Mouse (Mus musculus) limb, embryonic 13.5 days (tissue): ENCODE data around the gene Limch1. TPM values are rescaled to one million over a fixed set of nuclear protein-coding genes. Genes with fewer than 3 reads are reported as not detected.

Experiments
- ATAC-seq: fragments of 200-750 bp; cut with Nextera tagmentation; 2 replicates; pipeline ENCODE4 v1.8.0; 2017; ENCODE audit warnings: low read depth, moderate number of reproducible peaks, moderate TSS enrichment; ENCODE audit not compliant: low FRiP score
- H3K27ac ChIP-seq: fragments of 300-500 bp; sonication (generic); 2 replicates; pipeline ENCODE4 v1.5.1; 2015; ENCODE audit warnings: inconsistent platforms, mild to moderate bottlenecking, moderate library complexity
- H3K27me3 ChIP-seq: fragments of 300-500 bp; sonication (generic); 2 replicates; pipeline ENCODE4 v1.6.1; 2015; ENCODE audit warnings: mild to moderate bottlenecking, inconsistent platforms
- H3K36me3 ChIP-seq: fragments of 300-500 bp; sonication (generic); 2 replicates; pipeline ENCODE4 v1.6.1; 2015; ENCODE audit warnings: inconsistent platforms, mild to moderate bottlenecking, moderate library complexity
- H3K4me1 ChIP-seq: fragments of 300-500 bp; sonication (generic); 2 replicates; pipeline ENCODE4 v1.6.1; 2015; ENCODE audit warnings: inconsistent platforms
- H3K4me2 ChIP-seq: fragments of 300-500 bp; sonication (generic); replicated peaks from 2 replicates; pipeline ENCODE4 v1.6.1; 2015; ENCODE audit warnings: inconsistent platforms, mild to moderate bottlenecking, moderate library complexity
- H3K4me3 ChIP-seq: fragments of 300-500 bp; sonication (generic); 2 replicates; pipeline ENCODE4 v1.5.1; 2015; ENCODE audit warnings: moderate library complexity, mild to moderate bottlenecking, inconsistent platforms
- H3K9ac ChIP-seq: fragments of 300-500 bp; sonication (generic); 2 replicates; pipeline ENCODE4 v1.6.1; 2015; ENCODE audit warnings: mild to moderate bottlenecking, inconsistent platforms
- H3K9me3 ChIP-seq: fragments of 300-500 bp; sonication (generic); 2 replicates; pipeline ENCODE4 v1.6.1; 2016; ENCODE audit warnings: inconsistent platforms
- WGBS: fragments of 180-500 bp; shearing (Covaris S2); methylation state at CpG from one replicate; pipeline ENCODE4 v1.1.7; 2015; 5-methylcytosine and 5-hydroxymethylcytosine counted together
- polyA plus RNA-seq: library from polyadenylated mRNA; unstranded; fragments of >200 nt; fragmentation: Nextera tagmentation; extraction: Ambion mirVana; gene quantifications from 2 replicates; pipeline ENCODE4 v1.2.1, GENCODE M21; 2015

Gene Limch1
- polyA plus RNA-seq, 1 experiment from 2014 or later, result 82.0 TPM

DNA sequence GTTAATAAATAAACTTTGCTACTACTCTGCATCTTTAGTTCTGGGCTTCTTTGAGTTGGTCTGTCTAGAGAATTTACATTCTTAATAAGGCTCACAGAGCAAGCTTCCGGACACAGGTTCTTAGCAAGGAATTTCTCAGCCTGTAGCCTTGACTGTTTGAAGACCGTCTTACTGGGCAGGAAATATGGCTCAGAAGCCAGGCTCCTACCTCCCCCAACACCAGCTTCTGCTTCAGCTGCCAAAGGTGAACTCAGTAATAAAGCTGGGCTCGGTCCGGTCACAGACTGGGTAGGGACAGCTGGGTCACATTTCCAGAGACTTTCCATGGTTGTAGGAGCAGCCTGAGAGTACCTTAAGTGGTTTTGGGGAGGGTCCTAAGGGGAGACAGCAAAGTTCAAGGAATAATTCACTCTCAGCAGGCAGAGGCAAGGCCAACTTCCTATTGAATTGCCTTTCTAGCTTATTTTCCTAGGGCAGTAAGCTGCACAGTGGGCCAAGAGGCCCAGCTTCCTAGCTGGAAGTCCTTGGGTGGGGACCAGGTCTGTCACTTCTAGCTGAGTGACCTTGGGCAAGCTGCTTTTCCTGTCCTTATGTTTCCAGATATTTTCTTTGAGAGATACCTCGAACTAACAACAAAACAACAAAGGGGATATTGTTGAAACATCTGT lies 3.0 kb downstream of the Limch1 start:
- H3K27ac ChIP-seq, result peak overlapping the region; percentile 39; the same call in 1 of the 2 replicates
- peak overlapping the region; percentile 46 for H3K4me2 ChIP-seq
- H3K27me3 ChIP-seq, result peaks cover 31% of the 10 kb centered on the region
- WGBS, result 21% methylated on average over 5 of the region's 5 CpGs
- H3K4me3 ChIP-seq, result peak overlapping the region; percentile 12; the same call in 1 of the 2 replicates
- peaks cover 44% of the 10 kb centered on the region for H3K4me1 ChIP-seq
- H3K36me3 ChIP-seq, result no peaks in the 10 kb centered on the region
- no peak overlapping the region for H3K9ac ChIP-seq
- H3K9me3 ChIP-seq, result no peaks in the 10 kb centered on the region
- no peak for ATAC-seq

GRCm38 (mm10) chr5:66750641-66751040 lies 5.0 kb downstream of the Limch1 start:
- no peak overlapping the region for H3K27ac ChIP-seq
- no peaks in the 10 kb centered on the region for H3K9me3 ChIP-seq
- H3K4me1 ChIP-seq, result peaks cover 44% of the 10 kb centered on the region
- H3K9ac ChIP-seq, result no peak overlapping the region
- H3K4me2 ChIP-seq, result no peak overlapping the region
- no peaks in the 10 kb centered on the region for H3K36me3 ChIP-seq
- H3K27me3 ChIP-seq, result peaks cover 20% of the 10 kb centered on the region
- ATAC-seq, result no peak
- H3K4me3 ChIP-seq, result no peak overlapping the region
- WGBS, result 43% methylated on average over 7 of the region's 7 CpGs

DNA sequence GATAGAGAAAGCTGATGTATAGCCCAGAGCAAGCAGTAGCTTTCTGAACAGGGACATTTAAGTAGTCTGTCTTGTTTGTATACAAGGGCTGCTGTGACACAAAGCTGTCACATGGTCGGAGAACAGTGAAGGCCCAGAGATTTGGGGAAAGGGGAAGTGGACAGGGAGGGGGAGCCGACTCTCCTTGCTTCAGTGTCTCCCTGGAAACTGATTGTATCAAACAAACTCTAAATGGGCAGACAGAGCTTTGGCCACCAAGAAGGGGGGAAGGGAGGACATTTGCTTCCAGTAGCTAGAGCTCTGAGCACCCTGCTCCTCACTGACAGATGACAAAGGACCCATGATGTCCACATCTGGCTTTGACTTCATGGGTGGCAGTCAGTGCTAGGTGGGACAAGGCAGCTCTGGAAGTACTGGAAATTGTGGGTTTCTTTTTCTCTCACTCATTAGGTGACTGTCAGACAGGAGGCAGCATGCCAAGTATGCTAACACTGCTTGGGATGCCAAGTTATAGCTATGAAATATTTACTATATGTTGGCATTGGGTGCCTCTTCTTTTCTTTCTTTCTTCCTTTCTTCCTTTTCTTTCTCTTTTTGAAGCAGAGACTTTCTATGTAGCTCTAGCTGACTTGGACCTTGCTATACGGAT lies 5.8 kb downstream of the Limch1 start:
- 43% methylated on average over 3 of the region's 3 CpGs for WGBS
- Histone ChIP-seq H3K36me3 (no peaks in the 10 kb centered on the region), H3K27me3 (peaks cover 17% of the 10 kb centered on the region), H3K4me2 (no peak overlapping the region), H3K4me1 (peaks cover 46% of the 10 kb centered on the region), H3K9me3 (no peaks in the 10 kb centered on the region), H3K27ac (no peak overlapping the region), H3K9ac (no peak overlapping the region), H3K4me3 (no peak overlapping the region)
- ATAC-seq, result no peak

- Histone ChIP-seq H3K36me3 (no peaks in the 10 kb centered on the region), H3K9me3 (no peaks in the 10 kb centered on the region), H3K4me1 (peaks cover 43% of the 10 kb centered on the region), H3K4me3 (no peak overlapping the region), H3K9ac (no peak overlapping the region), H3K27ac (no peak overlapping the region), H3K27me3 (no peaks in the 10 kb centered on the region; the same call in 1 of the 2 replicates), H3K4me2 (no peak overlapping the region)
- no peak for ATAC-seq
- WGBS, result 91% methylated on average over 9 of the region's 9 CpGs
Observed at GRCm38 (mm10) chr5:66753620-66754019, 8.0 kb downstream of the Limch1 start.

- no peaks in the 10 kb centered on the region; the same call in 1 of the 2 replicates for H3K27me3 ChIP-seq
- H3K36me3 ChIP-seq, result no peaks in the 10 kb centered on the region
- WGBS, result 54% methylated on average over 10 of the region's 10 CpGs
- no peak overlapping the region for H3K4me3 ChIP-seq
- no peak overlapping the region for H3K9ac ChIP-seq
- H3K9me3 ChIP-seq, result no peaks in the 10 kb centered on the region
- H3K4me2 ChIP-seq, result no peak overlapping the region
- ATAC-seq, result no peak
- H3K27ac ChIP-seq, result no peak overlapping the region
- peaks cover 20% of the 10 kb centered on the region; the same call in 1 of the 2 replicates for H3K4me1 ChIP-seq
Observed at GRCm38 (mm10) chr5:66756821-66757705, 11.4 kb downstream of the Limch1 start.

DNA sequence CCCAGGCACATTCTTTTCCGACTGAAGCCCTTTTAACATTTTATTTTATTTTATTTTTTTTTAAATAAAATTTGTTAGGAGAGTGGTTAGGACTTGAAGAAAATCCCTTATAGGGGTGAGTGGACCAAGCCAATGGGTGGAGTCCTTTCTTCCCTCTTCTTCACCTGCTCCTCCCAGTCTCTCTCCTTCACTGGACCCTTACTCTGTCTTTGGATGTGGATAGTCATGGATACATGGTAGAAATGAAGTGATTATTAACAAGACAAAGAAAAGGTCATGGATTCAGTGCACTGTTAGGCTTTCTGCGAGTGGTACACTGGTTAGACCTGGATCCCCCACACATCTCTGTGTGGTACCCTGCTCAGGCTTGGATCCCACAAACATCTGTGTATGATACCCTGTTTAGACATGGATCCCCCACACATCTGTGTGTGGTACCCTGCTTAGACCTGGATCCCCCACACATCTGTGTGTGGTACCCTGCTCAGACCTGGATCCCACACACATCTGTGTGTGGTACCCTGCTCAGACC lies 12.1 kb downstream of the Limch1 start:
- H3K9me3 ChIP-seq, result no peaks in the 10 kb centered on the region
- ATAC-seq, result no peak
- H3K36me3 ChIP-seq, result no peaks in the 10 kb centered on the region
- peaks cover 20% of the 10 kb centered on the region; the same call in 1 of the 2 replicates for H3K4me1 ChIP-seq
- H3K27me3 ChIP-seq, result no peaks in the 10 kb centered on the region; the same call in 1 of the 2 replicates
- WGBS, result 68% methylated on average over 2 of the region's 2 CpGs
- no peak overlapping the region for H3K27ac ChIP-seq
- H3K9ac ChIP-seq, result no peak overlapping the region
- H3K4me2 ChIP-seq, result no peak overlapping the region
- H3K4me3 ChIP-seq, result no peak overlapping the region

- no peaks in the 10 kb centered on the region for H3K9me3 ChIP-seq
- no peak overlapping the region for H3K4me3 ChIP-seq
- ATAC-seq, result no peak
- no peaks in the 10 kb centered on the region for H3K36me3 ChIP-seq
- H3K27ac ChIP-seq, result no peak overlapping the region
- H3K4me2 ChIP-seq, result no peak overlapping the region
- H3K9ac ChIP-seq, result no peak overlapping the region
- H3K27me3 ChIP-seq, result no peaks in the 10 kb centered on the region; the same call in 1 of the 2 replicates
- WGBS, result 57% methylated on average over 2 of the region's 2 CpGs
- H3K4me1 ChIP-seq, result peaks cover 20% of the 10 kb centered on the region; the same call in 1 of the 2 replicates
Observed at GRCm38 (mm10) chr5:66759354-66759753, 13.7 kb downstream of the Limch1 start.

GRCm38 (mm10) chr5:66760747-66761146 lies 15.1 kb downstream of the Limch1 start:
- H3K27ac ChIP-seq, result no peak overlapping the region
- 87% methylated on average over 10 of the region's 10 CpGs for WGBS
- H3K4me1 ChIP-seq, result peaks cover 20% of the 10 kb centered on the region; the same call in 1 of the 2 replicates
- no peaks in the 10 kb centered on the region for H3K36me3 ChIP-seq
- no peak for ATAC-seq
- no peaks in the 10 kb centered on the region for H3K9me3 ChIP-seq
- no peak overlapping the region for H3K4me2 ChIP-seq
- no peak overlapping the region for H3K9ac ChIP-seq
- no peaks in the 10 kb centered on the region; the same call in 1 of the 2 replicates for H3K27me3 ChIP-seq
- no peak overlapping the region for H3K4me3 ChIP-seq

DNA sequence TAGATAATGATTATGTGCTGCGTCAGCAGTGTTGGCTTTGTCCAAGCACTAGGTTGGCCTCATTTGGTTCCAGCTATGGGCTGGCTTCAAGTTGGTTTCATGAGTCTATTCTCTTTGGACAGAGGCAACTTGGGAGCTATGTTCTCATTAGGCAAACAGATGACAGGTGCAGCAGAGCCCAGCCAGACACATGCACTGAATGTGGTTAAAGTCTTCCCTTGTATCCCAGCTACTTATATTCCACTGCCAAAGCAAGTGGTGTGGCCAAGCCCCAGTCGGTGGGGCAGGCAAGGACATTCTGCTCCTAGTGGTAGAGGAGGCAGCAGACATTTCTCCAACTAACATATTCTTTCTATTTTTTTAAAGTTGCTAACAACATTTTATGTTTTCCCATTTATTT lies 16.4 kb downstream of the Limch1 start:
- H3K4me3 ChIP-seq, result no peak overlapping the region
- no peaks in the 10 kb centered on the region for H3K36me3 ChIP-seq
- no peaks in the 10 kb centered on the region for H3K9me3 ChIP-seq
- 92% methylated on average over 2 of the region's 2 CpGs for WGBS
- H3K4me2 ChIP-seq, result no peak overlapping the region
- H3K9ac ChIP-seq, result no peak overlapping the region
- no peak for ATAC-seq
- H3K27ac ChIP-seq, result no peak overlapping the region
- H3K27me3 ChIP-seq, result no peaks in the 10 kb centered on the region; the same call in 1 of the 2 replicates
- peaks cover 11% of the 10 kb centered on the region for H3K4me1 ChIP-seq

GRCm38 (mm10) chr5:66764129-66764528 lies 18.5 kb downstream of the Limch1 start:
- Histone ChIP-seq H3K27me3 (no peaks in the 10 kb centered on the region; the same call in 1 of the 2 replicates), H3K4me2 (no peak overlapping the region), H3K27ac (no peak overlapping the region), H3K9ac (no peak overlapping the region), H3K4me1 (peaks cover 12% of the 10 kb centered on the region), H3K9me3 (no peaks in the 10 kb centered on the region), H3K36me3 (no peaks in the 10 kb centered on the region), H3K4me3 (no peak overlapping the region)
- WGBS, result 57% methylated on average over 6 of the region's 6 CpGs
- no peak for ATAC-seq

DNA sequence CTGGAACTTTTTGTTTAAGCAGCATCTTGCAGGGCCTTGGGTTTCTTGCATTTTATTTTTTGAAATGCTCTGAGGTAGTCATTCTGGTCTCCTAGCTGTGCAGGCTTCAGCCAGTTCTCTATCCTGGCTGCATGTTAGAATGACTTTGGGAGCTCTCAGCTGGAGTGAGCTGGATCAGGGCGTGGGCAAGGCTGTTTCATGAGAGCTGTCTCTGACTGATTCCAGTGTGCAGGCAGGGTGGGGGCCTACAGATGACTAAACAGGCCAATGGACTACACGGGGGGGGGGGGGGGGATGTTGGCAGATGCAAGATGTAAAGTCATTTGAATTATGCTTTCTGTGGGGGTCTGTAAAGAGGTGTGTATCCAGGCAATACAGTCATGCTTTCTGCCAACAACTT lies 20.3 kb downstream of the Limch1 start:
- Histone ChIP-seq H3K9me3 (no peaks in the 10 kb centered on the region), H3K27ac (no peak overlapping the region), H3K4me2 (no peak overlapping the region), H3K4me3 (no peak overlapping the region), H3K4me1 (peaks cover 20% of the 10 kb centered on the region), H3K36me3 (no peaks in the 10 kb centered on the region), H3K9ac (no peak overlapping the region), H3K27me3 (no peaks in the 10 kb centered on the region)
- WGBS, result 82% methylated on average over 2 of the region's 2 CpGs
- no peak for ATAC-seq

DNA sequence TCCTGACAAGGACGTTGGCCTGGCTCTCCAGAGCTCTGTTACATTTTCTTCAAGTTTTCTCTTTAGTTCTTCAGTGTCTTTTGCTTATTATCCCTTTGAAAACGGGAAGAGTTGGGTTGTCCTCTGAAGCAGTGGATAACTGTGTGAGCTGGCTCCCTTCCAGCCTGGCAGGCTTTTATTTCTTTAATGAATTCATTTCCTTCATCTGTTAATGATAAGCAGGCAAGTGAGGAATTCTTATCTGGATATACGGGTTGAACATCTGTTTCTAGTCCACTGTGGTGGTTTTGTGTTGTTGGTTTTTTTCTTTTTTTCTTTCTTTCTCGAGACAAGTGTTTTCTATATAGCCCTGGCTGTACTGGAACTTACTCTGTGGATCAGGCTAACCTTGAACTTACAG lies 22.4 kb downstream of the Limch1 start:
- Histone ChIP-seq H3K9ac (no peak overlapping the region), H3K27me3 (no peaks in the 10 kb centered on the region), H3K4me1 (peaks cover 42% of the 10 kb centered on the region), H3K27ac (no peak overlapping the region), H3K4me2 (no peak overlapping the region), H3K9me3 (no peaks in the 10 kb centered on the region), H3K4me3 (no peak overlapping the region), H3K36me3 (no peaks in the 10 kb centered on the region)
- ATAC-seq, result no peak
- 16% methylated on average over 4 of the region's 4 CpGs for WGBS
